Mouse (Mus musculus) hindbrain, embryonic 12.5 days (tissue): ENCODE results near the gene Txndc16. TPM values are rescaled to one million over a fixed set of nuclear protein-coding genes. Genes with fewer than 3 reads are reported as not detected.

Experiments used
- ATAC-seq: fragments of 200-750 bp; cut with Nextera tagmentation; 2 replicates; pipeline ENCODE4 v1.8.0; 2017; ENCODE audit warnings: moderate TSS enrichment; ENCODE audit not compliant: low FRiP score
- H3K27ac ChIP-seq: fragments of 300-500 bp; sonication (generic); 2 replicates; pipeline ENCODE4 v1.5.1; 2016; ENCODE audit warnings: mild to moderate bottlenecking
- H3K27me3 ChIP-seq: fragments of 300-500 bp; sonication (generic); 2 replicates; pipeline ENCODE4 v1.6.1; 2016; ENCODE audit warnings: mild to moderate bottlenecking
- H3K36me3 ChIP-seq: fragments of 300-500 bp; sonication (generic); 2 replicates; pipeline ENCODE4 v1.6.1; 2016; ENCODE audit warnings: mild to moderate bottlenecking
- H3K4me1 ChIP-seq: fragments of 300-500 bp; sonication (generic); 2 replicates; pipeline ENCODE4 v1.6.1; 2016
- H3K4me2 ChIP-seq: fragments of 300-500 bp; sonication (generic); replicated peaks from 2 replicates; pipeline ENCODE4 v1.6.1; 2016; ENCODE audit warnings: mild to moderate bottlenecking
- H3K4me3 ChIP-seq: fragments of 300-500 bp; sonication (generic); 2 replicates; pipeline ENCODE4 v1.5.1; 2016; ENCODE audit warnings: mild to moderate bottlenecking
- H3K9ac ChIP-seq: fragments of 300-500 bp; sonication (generic); 2 replicates; pipeline ENCODE4 v1.6.1; 2016; ENCODE audit warnings: mild to moderate bottlenecking, moderate library complexity
- H3K9me3 ChIP-seq: fragments of 300-500 bp; sonication (generic); replicated peaks from 2 replicates; pipeline ENCODE4 v1.6.1; 2016; ENCODE audit warnings: mild to moderate bottlenecking
- WGBS: fragments of 180-500 bp; shearing (Covaris S2); methylation state at CpG from one replicate; pipeline ENCODE4 v1.1.7; 2016; 5-methylcytosine and 5-hydroxymethylcytosine counted together
- polyA plus RNA-seq: library from polyadenylated mRNA; unstranded; fragments of >200 nt; fragmentation: Nextera tagmentation; extraction: Ambion mirVana; gene quantifications from 2 replicates; pipeline ENCODE4 v1.2.1, GENCODE M21; 2016

The Txndc16 gene
- polyA plus RNA-seq, 1 experiment from 2014 or later: 33.0 TPM

DNA sequence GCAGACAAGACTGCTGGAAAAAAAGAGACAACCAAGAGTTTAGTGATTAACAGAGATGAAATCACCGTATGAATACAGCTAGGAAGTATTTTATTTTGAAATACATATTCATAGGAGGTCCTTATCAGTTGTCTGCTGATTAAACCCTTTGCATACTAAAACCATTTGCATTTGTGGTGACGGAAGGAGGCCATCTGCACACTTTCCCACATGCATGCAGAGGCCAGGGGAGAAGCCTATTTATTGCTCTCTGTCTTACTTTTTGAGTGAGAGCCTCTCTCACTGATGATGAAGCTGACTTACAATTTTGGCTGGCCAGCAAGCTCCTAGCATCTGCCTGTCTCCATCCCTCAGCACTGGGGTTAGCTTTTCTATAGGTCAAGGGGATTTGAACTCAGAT, 84.2 kb downstream of the Txndc16 start:
- 0 out of 2 replicates have a peak, but pooled peaks cover 9% of the 10 kb centered on the region for H3K36me3 ChIP-seq
- H3K9ac ChIP-seq: no peak overlapping the region
- no peak for ATAC-seq
- H3K4me2 ChIP-seq: no peak overlapping the region
- no peaks in the 10 kb centered on the region for H3K4me1 ChIP-seq
- no peak overlapping the region for H3K4me3 ChIP-seq
- no peaks in the 10 kb centered on the region for H3K27me3 ChIP-seq
- no peak overlapping the region for H3K27ac ChIP-seq
- 73% methylated on average over 2 of the region's 2 CpGs for WGBS
- H3K9me3 ChIP-seq: no peaks in the 10 kb centered on the region

GRCm38 (mm10) chr14:45135560-45135959, 84.6 kb downstream of the Txndc16 start:
- H3K9ac ChIP-seq: no peak overlapping the region
- H3K27ac ChIP-seq: no peak overlapping the region
- ATAC-seq: no peak
- H3K36me3 ChIP-seq: 0 out of 2 replicates have a peak, but pooled peaks cover 9% of the 10 kb centered on the region
- no peak overlapping the region for H3K4me3 ChIP-seq
- H3K4me1 ChIP-seq: no peaks in the 10 kb centered on the region
- no peaks in the 10 kb centered on the region for H3K9me3 ChIP-seq
- 57% methylated on average over 9 of the region's 9 CpGs for WGBS
- no peaks in the 10 kb centered on the region for H3K27me3 ChIP-seq
- H3K4me2 ChIP-seq: no peak overlapping the region

DNA sequence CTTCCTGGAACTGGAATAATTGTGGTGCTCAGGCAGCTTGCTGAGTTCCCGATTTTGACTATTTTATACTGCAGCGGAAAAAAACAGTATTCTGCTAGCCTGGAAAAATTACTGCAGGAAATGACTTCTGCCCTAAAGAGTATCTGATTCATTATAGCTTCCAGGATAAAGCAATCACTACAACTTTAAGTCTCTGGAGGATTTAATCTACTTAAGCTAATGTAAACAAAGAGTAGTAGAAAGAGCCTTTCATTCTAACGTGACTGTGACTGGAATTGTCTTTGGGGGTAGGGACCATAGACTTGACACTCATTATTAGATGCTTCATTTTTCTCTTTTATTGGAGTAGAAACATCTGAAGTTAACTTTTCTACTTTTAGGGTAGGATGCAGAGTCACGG, 101.8 kb downstream of the Txndc16 start:
- ATAC-seq: no peak
- no peak overlapping the region for H3K4me3 ChIP-seq
- WGBS: 67% methylated on average over 4 of the region's 4 CpGs
- no peaks in the 10 kb centered on the region for H3K36me3 ChIP-seq
- H3K27me3 ChIP-seq: no peaks in the 10 kb centered on the region
- no peak overlapping the region for H3K9ac ChIP-seq
- no peak overlapping the region for H3K27ac ChIP-seq
- H3K4me1 ChIP-seq: no peaks in the 10 kb centered on the region
- no peaks in the 10 kb centered on the region for H3K9me3 ChIP-seq
- H3K4me2 ChIP-seq: no peak overlapping the region

GRCm38 (mm10) chr14:45102201-45102600, 117.9 kb downstream of the Txndc16 start:
- WGBS: 93% methylated on average over 8 of the region's 8 CpGs
- Histone ChIP-seq H3K4me2 (no peak overlapping the region), H3K36me3 (no peaks in the 10 kb centered on the region), H3K9ac (no peak overlapping the region), H3K27me3 (no peaks in the 10 kb centered on the region), H3K4me1 (no peaks in the 10 kb centered on the region), H3K4me3 (no peak overlapping the region), H3K9me3 (no peaks in the 10 kb centered on the region), H3K27ac (no peak overlapping the region)
- ATAC-seq: no peak

GRCm38 (mm10) chr14:45092327-45092726, 127.8 kb downstream of the Txndc16 start:
- Histone ChIP-seq H3K27ac (no peak overlapping the region), H3K4me1 (no peaks in the 10 kb centered on the region), H3K9me3 (no peaks in the 10 kb centered on the region), H3K36me3 (no peaks in the 10 kb centered on the region), H3K27me3 (no peaks in the 10 kb centered on the region), H3K4me3 (no peak overlapping the region), H3K4me2 (no peak overlapping the region), H3K9ac (no peak overlapping the region)
- 94% methylated on average over 3 of the region's 3 CpGs for WGBS
- ATAC-seq: no peak

GRCm38 (mm10) chr14:45090011-45090410, 130.1 kb downstream of the Txndc16 start:
- no peak for ATAC-seq
- Histone ChIP-seq H3K4me3 (no peak overlapping the region), H3K4me1 (no peaks in the 10 kb centered on the region), H3K27me3 (no peaks in the 10 kb centered on the region), H3K9me3 (no peaks in the 10 kb centered on the region), H3K4me2 (no peak overlapping the region), H3K27ac (no peak overlapping the region), H3K36me3 (no peaks in the 10 kb centered on the region), H3K9ac (no peak overlapping the region)
- 86% methylated on average over 4 of the region's 4 CpGs for WGBS

- no peak overlapping the region for H3K4me3 ChIP-seq
- no peaks in the 10 kb centered on the region for H3K27me3 ChIP-seq
- H3K9ac ChIP-seq: no peak overlapping the region
- H3K4me1 ChIP-seq: no peaks in the 10 kb centered on the region
- 82% methylated on average over 5 of the region's 5 CpGs for WGBS
- no peak overlapping the region for H3K4me2 ChIP-seq
- no peak for ATAC-seq
- no peaks in the 10 kb centered on the region for H3K9me3 ChIP-seq
- no peak overlapping the region for H3K27ac ChIP-seq
- no peaks in the 10 kb centered on the region for H3K36me3 ChIP-seq
These were observed 134.3 kb downstream of the Txndc16 start for GRCm38 (mm10) chr14:45085651-45086425.

DNA sequence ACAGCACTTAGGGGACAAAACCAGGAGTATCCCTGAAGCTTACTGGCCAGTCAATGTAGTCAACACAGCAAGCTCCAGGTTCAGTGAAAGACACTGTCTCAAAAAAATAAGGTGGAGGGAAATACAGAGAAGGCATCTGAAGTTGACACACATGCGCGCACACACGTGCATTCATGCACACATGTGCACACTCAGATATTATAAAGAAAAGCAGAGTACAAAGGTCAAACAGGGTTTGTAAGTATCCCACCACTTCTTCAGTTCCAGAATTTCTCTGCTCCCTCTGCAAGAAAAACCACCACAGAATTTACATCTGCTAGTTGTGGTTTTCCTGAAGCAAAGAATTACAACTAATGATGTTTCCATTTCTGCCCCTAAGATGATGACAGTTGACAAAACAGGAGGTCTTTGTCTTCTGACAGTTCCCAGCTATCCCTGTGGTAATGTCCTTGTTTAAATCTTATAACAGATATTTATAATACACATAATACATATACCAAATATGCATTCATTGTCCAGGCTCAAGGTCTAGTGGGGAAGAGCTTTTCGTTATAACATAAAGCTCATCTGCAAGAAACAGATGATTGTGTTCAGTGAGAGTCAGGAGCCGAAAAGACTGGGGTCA, 135.4 kb downstream of the Txndc16 start:
- WGBS: 88% methylated on average over 5 of the region's 5 CpGs

DNA sequence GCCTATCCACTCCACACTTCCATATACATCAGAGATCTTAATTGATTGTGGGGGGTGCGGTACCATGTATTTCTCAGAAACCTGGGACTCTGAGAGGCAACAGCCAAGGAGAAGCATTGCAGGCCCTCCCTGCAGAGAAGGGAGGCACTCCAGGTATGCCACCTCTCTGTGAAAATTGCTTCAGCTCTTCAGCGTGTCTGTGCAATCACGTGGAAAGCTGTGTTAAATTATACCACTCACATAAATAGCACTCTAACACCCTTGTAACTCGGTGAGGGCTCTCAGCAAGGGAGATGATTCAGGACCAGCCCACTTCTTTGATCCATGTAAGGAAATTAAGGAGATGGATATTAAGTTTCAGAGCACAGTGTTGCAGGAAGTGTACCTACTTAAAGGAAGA, 136.6 kb downstream of the Txndc16 start:
- no peak overlapping the region for H3K4me2 ChIP-seq
- no peak overlapping the region for H3K4me3 ChIP-seq
- no peak overlapping the region for H3K27ac ChIP-seq
- no peak for ATAC-seq
- H3K9ac ChIP-seq: no peak overlapping the region
- H3K9me3 ChIP-seq: no peaks in the 10 kb centered on the region
- no peaks in the 10 kb centered on the region for H3K4me1 ChIP-seq
- H3K36me3 ChIP-seq: no peaks in the 10 kb centered on the region
- no peaks in the 10 kb centered on the region for H3K27me3 ChIP-seq
- 68% methylated on average over 4 of the region's 4 CpGs for WGBS

More for the DNA sequence above, 135.4 kb downstream of the Txndc16 start:
- H3K27me3 ChIP-seq: no peaks in the 10 kb centered on the region
- no peaks in the 10 kb centered on the region for H3K4me1 ChIP-seq
- H3K36me3 ChIP-seq: no peaks in the 10 kb centered on the region
- no peak overlapping the region for H3K4me3 ChIP-seq
- no peak overlapping the region for H3K27ac ChIP-seq
- H3K9me3 ChIP-seq: no peaks in the 10 kb centered on the region
- H3K4me2 ChIP-seq: no peak overlapping the region
- no peak for ATAC-seq
- H3K9ac ChIP-seq: no peak overlapping the region

Other genes with a start within 250 kb of the Txndc16 start
- gene Ptger2, start 232.1 kb downstream of the Txndc16 start, polyA plus RNA-seq: 0.10 and 0.27 TPM in 2 replicates
- gene Gpr137c, start 611 bp downstream of the Txndc16 start, polyA plus RNA-seq: 11.7 and 12.1 TPM in 2 replicates
- gene Ero1l, start 98.4 kb upstream of the Txndc16 start, polyA plus RNA-seq: 40.9 and 41.2 TPM in 2 replicates
- 197 and 206 TPM in 2 replicates for gene Psmc6, start 109.5 kb upstream of the Txndc16 start, polyA plus RNA-seq
- gene Styx, start 130.8 kb upstream of the Txndc16 start, polyA plus RNA-seq: 46.2 and 58.4 TPM in 2 replicates
- gene Gnpnat1, start 184.6 kb upstream of the Txndc16 start, polyA plus RNA-seq: 36.5 and 39.1 TPM in 2 replicates